Mouse (Mus musculus) adrenal gland (tissue): ENCODE data around the gene Mup21.
"Not testable (repeated sequence)": the region's sequence is repeated elsewhere in the genome, so short reads cannot be mapped to it uniquely, and the experiment has no call there.

ENCODE experiments used
- intact Hi-C: fragments of 180-260 bp; cut with DNase I; formaldehyde crosslinking; loops from one replicate; pipeline ENCODE4 v1.15.1; 2025
- long read RNA-seq, 2 experiments: library from polyadenylated mRNA; unstranded; transcript quantifications; one replicate each; pipeline ENCODE4 v2.0.0; 2020; ENCODE audit warnings: borderline replicate concordance in 1 of 2; ENCODE audit not compliant: insufficient replicate concordance in 1 of 2

Gene Mup21
- long read RNA-seq, experiment 1: 0 reads
- long read RNA-seq, experiment 2: 0 reads

GRCm38 (mm10) chr4:62150811-62151210 lies at the start of gene Mup21:
Gene Mup21 (minus strand): TSS chr4:62150863.
- intact Hi-C loops: no loop called here

GRCm38 (mm10) chr4:62199923-62200529 lies 49.4 kb upstream of the Mup21 start:
- intact Hi-C loops: no loop called here

- intact Hi-C loops: no loop called here
These were observed 38.1 kb upstream of the Mup21 start for GRCm38 (mm10) chr4:62188778-62189177.

GRCm38 (mm10) chr4:62177282-62177681 lies 26.6 kb upstream of the Mup21 start:
- intact Hi-C loops: no loop called here

DNA sequence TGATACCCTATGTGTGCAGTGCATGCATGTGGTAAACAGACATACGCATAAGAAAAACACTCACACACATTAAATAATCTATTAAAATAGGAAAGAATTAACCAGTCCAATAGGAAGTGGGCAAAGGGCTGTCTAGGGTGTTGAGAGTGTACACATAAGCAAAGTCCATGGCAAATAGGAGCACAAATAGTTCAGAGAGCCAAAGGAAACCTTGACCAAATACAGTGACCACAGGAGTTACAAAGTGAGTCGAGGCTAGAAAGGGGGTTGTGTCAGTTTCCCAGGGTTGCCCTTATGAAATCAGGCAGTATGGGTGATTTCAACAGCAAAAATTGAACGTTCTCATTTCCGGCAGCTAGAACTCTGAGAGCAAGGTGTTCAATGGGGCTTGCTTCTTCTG lies 23.8 kb upstream of the Mup21 start:
- intact Hi-C loops: no loop called here

DNA sequence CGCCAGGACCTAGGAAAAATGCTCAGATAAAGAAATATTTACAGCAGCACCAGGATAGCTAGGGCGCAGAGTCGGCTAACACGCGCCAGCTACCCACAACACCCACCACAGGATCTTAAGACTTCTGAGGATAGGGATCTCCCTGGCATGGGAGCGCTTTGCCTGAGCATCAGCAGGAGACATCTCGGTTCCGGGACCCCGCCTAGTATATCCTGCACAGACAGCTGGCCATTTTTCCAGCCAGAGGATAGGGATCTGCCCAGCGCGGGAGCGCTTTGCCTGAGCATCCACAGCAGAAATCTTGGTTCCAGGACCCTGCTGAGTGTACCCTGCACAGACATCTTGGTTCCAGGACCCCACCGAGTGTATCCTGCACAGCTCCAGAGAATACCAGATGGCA lies 17.0 kb upstream of the Mup21 start:
- intact Hi-C loops: not testable (repeated sequence)

- intact Hi-C loops: no loop called here
These were observed 7.7 kb upstream of the Mup21 start for GRCm38 (mm10) chr4:62158401-62158800.

- intact Hi-C loops: no loop called here
These were observed 17.0 kb downstream of the Mup21 start for GRCm38 (mm10) chr4:62133706-62134105.

GRCm38 (mm10) chr4:62103366-62103765 lies 47.3 kb downstream of the Mup21 start:
- intact Hi-C loops: not testable (repeated sequence)
